Mouse (Mus musculus) CH12.LX (cell line): ENCODE measurements around the gene Igf1. TPM values are rescaled to one million over a fixed set of nuclear protein-coding genes. Genes with fewer than 3 reads are reported as not detected.

Experiments
- DNase-seq: peaks from one replicate; pipeline ENCODE4 v3.0.0-alpha.2; 2013; ENCODE audit errors: extremely low read depth
- H3K27ac ChIP-seq: 2 replicates; pipeline ENCODE4 v1.5.1; 2012; ENCODE audit warnings: low read depth, mild to moderate bottlenecking, control low read depth, moderate library complexity; ENCODE audit not compliant: insufficient read depth
- H3K27me3 ChIP-seq: replicated peaks from 2 replicates; pipeline ENCODE3; 2012; ENCODE audit warnings: inconsistent platforms
- H3K36me3 ChIP-seq, 2 experiments: replicated peaks in 1 of 2; 2 replicates each; pipeline versions ENCODE3 to v1.6.1; 2012; ENCODE audit warnings: inconsistent platforms in 1 of 2, low read length in 1 of 2, mild to moderate bottlenecking in 1 of 2, mixed read lengths in 1 of 2, moderate library complexity in 1 of 2; ENCODE audit not compliant: control insufficient read depth in 1 of 2, insufficient read depth in 1 of 2
- H3K4me1 ChIP-seq, 2 experiments: 2 replicates each; pipeline ENCODE4 v1.6.1; 2012; ENCODE audit warnings: inconsistent platforms in 1 of 2, moderate library complexity in 1 of 2; ENCODE audit not compliant: insufficient read depth in 2 of 2, control insufficient read depth in 1 of 2
- H3K4me2 ChIP-seq: 2 replicates; pipeline ENCODE4 v1.6.1; 2012; ENCODE audit warnings: low read depth, mild to moderate bottlenecking, control low read depth; ENCODE audit not compliant: poor library complexity, insufficient read depth, severe bottlenecking
- H3K4me3 ChIP-seq, 3 experiments: fragments of 150-350 bp in 1 of 3; sonication (generic) in 1 of 3; replicated peaks in 1 of 3; 2 replicates each; pipeline versions ENCODE3 to v1.5.1; 2011 to 2012; ENCODE audit warnings: low read depth in 2 of 3, low read length in 2 of 3, mild to moderate bottlenecking in 2 of 3, moderate library complexity in 2 of 3, control low read depth in 1 of 3, improper control_type of control experiment in 1 of 3, inconsistent platforms in 1 of 3, mixed read lengths in 1 of 3; ENCODE audit not compliant: poor library complexity in 1 of 3
- H3K79me2 ChIP-seq: replicated peaks from 2 replicates; pipeline ENCODE4 v1.6.1; 2012; ENCODE audit warnings: mild to moderate bottlenecking, moderate library complexity; ENCODE audit not compliant: control insufficient read depth, poor library complexity, insufficient read depth, severe bottlenecking; ENCODE audit errors: extremely low read depth
- H3K9ac ChIP-seq: 2 replicates; pipeline ENCODE4 v1.6.1; 2012; ENCODE audit warnings: low read depth, mild to moderate bottlenecking, control low read depth, moderate library complexity; ENCODE audit not compliant: insufficient read depth
- H3K9me3 ChIP-seq: replicated peaks from 2 replicates; pipeline ENCODE3; 2012; ENCODE audit warnings: low read length, inconsistent platforms, mixed read lengths
- CHD1 ChIP-seq: IDR thresholded peaks from 2 replicates; pipeline ENCODE4 v1.6.1; 2012; ENCODE audit warnings: low read depth, low read length, improper control_type of control experiment, inconsistent platforms
- ELF1 ChIP-seq: IDR thresholded peaks from 2 replicates; pipeline ENCODE4 v1.6.1; 2014; ENCODE audit warnings: low read depth, mild to moderate bottlenecking, inconsistent platforms, low read length, improper control_type of control experiment
- EP300 ChIP-seq: IDR thresholded peaks from 2 replicates; pipeline ENCODE4 v1.6.1; 2011; ENCODE audit warnings: low read length, improper control_type of control experiment
- IRF4 ChIP-seq: IDR thresholded peaks from 2 replicates; pipeline ENCODE4 v1.6.1; 2014; ENCODE audit warnings: low read depth, mild to moderate bottlenecking, inconsistent platforms, low read length, improper control_type of control experiment
- JUND ChIP-seq: conservative IDR thresholded peaks from 2 replicates; pipeline ENCODE4 v1.6.1; 2011; ENCODE audit warnings: low read depth, low read length, improper control_type of control experiment
- KAT2A ChIP-seq: IDR thresholded peaks from 2 replicates; pipeline ENCODE4 v1.6.1; 2012; ENCODE audit warnings: low read length, improper control_type of control experiment, inconsistent platforms; ENCODE audit not compliant: insufficient replicate concordance
- MAFK ChIP-seq: IDR thresholded peaks from 2 replicates; pipeline ENCODE4 v1.6.1; 2011; ENCODE audit warnings: low read length, improper control_type of control experiment; ENCODE audit not compliant: insufficient replicate concordance
- MEF2A ChIP-seq: IDR thresholded peaks from 2 replicates; pipeline ENCODE4 v1.6.1; 2014; ENCODE audit warnings: low read depth, mild to moderate bottlenecking, inconsistent platforms, low read length, improper control_type of control experiment, borderline replicate concordance
- MXI1 ChIP-seq: IDR thresholded peaks from 2 replicates; pipeline ENCODE4 v1.6.1; 2011; ENCODE audit warnings: mild to moderate bottlenecking, low read depth, low read length, improper control_type of control experiment
- NELFE ChIP-seq: IDR thresholded peaks from 2 replicates; pipeline ENCODE4 v1.6.1; 2011; ENCODE audit warnings: low read depth, low read length, improper control_type of control experiment
- PAX5 ChIP-seq: IDR thresholded peaks from 2 replicates; pipeline ENCODE4 v1.6.1; 2012; ENCODE audit warnings: low read length, inconsistent platforms, mixed read lengths
- RAD21 ChIP-seq: IDR thresholded peaks from 2 replicates; pipeline ENCODE4 v1.6.1; 2011; ENCODE audit warnings: low read depth, mild to moderate bottlenecking, low read length, improper control_type of control experiment, moderate library complexity
- UBTF ChIP-seq: IDR thresholded peaks from 2 replicates; pipeline ENCODE4 v1.6.1; 2012; ENCODE audit warnings: low read depth, mild to moderate bottlenecking, inconsistent platforms, low read length, improper control_type of control experiment, moderate library complexity
- USF1 ChIP-seq: IDR thresholded peaks from 2 replicates; pipeline ENCODE4 v1.6.1; 2014; ENCODE audit warnings: low read depth, mild to moderate bottlenecking, inconsistent platforms, low read length, improper control_type of control experiment
- ZC3H11A ChIP-seq: IDR thresholded peaks from 2 replicates; pipeline ENCODE4 v1.6.1; 2012; ENCODE audit warnings: low read depth, mild to moderate bottlenecking, inconsistent platforms, low read length, improper control_type of control experiment
- ZNF384 ChIP-seq: IDR thresholded peaks from 2 replicates; pipeline ENCODE4 v1.6.1; 2012; ENCODE audit warnings: low read depth, low read length, improper control_type of control experiment, inconsistent platforms
- dilution Hi-C: fragments of 300-500 bp; cut with MboI; formaldehyde crosslinking; loops from 2 replicates; pipeline ENCODE4 v1.14.3; 2020; ENCODE audit warnings: low sequenced_read_pairs; ENCODE audit not compliant: extremely low pct_unique_long_range_greater_than_20kb, extremely low pct_ligation_motif_present
- in situ Hi-C: fragments of 300-500 bp; cut with MboI; formaldehyde crosslinking; loops from 3 replicates; pipeline ENCODE4 v1.14.3; 2019; ENCODE audit warnings: low sequenced_read_pairs, low pct_ligation_motif_present, low pct_unique_long_range_greater_than_20kb, mixed read lengths
- polyA plus RNA-seq: library from polyadenylated mRNA; unstranded; fragments of >175 nt; gene quantifications from 2 replicates; pipeline ENCODE4 v1.2.1, GENCODE M21; 2012; ENCODE audit warnings: low read depth; ENCODE audit not compliant: insufficient read length
- total RNA-seq, 2 experiments: library from RNA; depleted of rRNA; stranded (reverse); fragments of 300-350 nt in 1 of 2; fragments of >200 nt in 1 of 2; gene quantifications; 2 replicates each; pipeline ENCODE4 v1.2.3; 2012 to 2014

Gene Igf1
- total and polyA plus RNA-seq, 3 experiments: 0.23 TPM; not detected in 2

DNA sequence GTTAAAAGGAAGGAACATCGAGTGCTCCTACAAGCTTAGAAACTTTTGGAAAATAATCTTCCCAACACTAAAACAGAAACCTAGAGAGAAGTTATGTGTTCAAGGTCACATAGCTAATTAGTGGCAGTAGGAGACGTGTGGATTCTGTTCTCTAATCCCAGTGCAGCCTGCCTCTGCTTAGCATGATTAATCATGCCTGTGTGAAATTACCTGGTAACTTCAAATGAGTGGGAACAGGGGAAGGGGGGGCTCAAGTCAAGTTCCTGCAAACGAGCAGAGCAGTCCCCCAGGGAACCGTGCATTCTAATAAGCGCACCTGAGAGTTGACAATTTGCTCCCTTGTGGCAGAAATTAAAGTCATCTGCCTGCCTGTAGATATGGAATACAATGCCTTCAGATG, 14.8 kb downstream of the Igf1 start:
- no peaks in the 10 kb centered on the region for H3K9me3 ChIP-seq
- no peak overlapping the region for H3K4me2 ChIP-seq
- no peak overlapping the region for H3K27ac ChIP-seq
- H3K4me3 ChIP-seq: no peak overlapping the region
- H3K27me3 ChIP-seq: no peaks in the 10 kb centered on the region
- in situ Hi-C loops (no loop called here), dilution Hi-C loops (no loop called here)
- no peaks in the 10 kb centered on the region for H3K4me1 ChIP-seq
- no peaks in the 10 kb centered on the region for H3K79me2 ChIP-seq
- no peaks in the 10 kb centered on the region for H3K36me3 ChIP-seq
- TF ChIP-seq ZNF384: no peak
- TF ChIP-seq IRF4: no peak
- TF ChIP-seq, all 38 proteins: peak for 0
- DNase-seq: no peak
- H3K9ac ChIP-seq: no peak overlapping the region

DNA sequence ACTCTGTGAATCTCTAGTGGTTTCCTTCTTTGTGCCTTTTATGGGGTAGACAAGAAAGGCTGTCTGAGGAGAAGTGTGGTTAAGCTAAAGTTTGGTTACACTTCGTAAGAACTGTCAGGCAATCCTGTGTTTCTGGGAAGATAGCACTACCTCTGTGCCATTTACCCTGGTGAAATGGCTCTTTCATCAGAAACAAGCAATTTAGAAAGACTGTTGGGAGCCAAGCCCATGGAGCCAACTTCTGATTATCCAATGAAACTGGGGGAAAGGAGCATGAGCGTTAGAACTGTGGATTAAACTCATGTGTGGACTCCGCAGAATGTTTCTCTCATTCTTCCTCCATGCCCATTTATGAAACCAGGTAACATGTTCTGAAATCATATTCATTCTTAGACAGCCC, 15.5 kb downstream of the Igf1 start:
- H3K27me3 ChIP-seq: no peaks in the 10 kb centered on the region
- no peak overlapping the region for H3K9ac ChIP-seq
- no peaks in the 10 kb centered on the region for H3K9me3 ChIP-seq
- H3K4me2 ChIP-seq: no peak overlapping the region
- dilution Hi-C loops: no loop called here
- H3K79me2 ChIP-seq: no peaks in the 10 kb centered on the region
- H3K27ac ChIP-seq: no peak overlapping the region
- in situ Hi-C loops: no loop called here
- no peak for DNase-seq
- no peak for TF ChIP-seq CHD1
- no peak for TF ChIP-seq KAT2A
- no peak for TF ChIP-seq ELF1
- no peak for TF ChIP-seq MAFK
- TF ChIP-seq JUND: no peak
- no peak for TF ChIP-seq PAX5
- no peak for TF ChIP-seq EP300
- no peak for TF ChIP-seq UBTF
- TF ChIP-seq ZC3H11A: no peak
- TF ChIP-seq ZNF384: no peak
- no peak for TF ChIP-seq RAD21
- TF ChIP-seq USF1: no peak
- TF ChIP-seq IRF4: no peak
- H3K4me3 ChIP-seq: no peak overlapping the region
- no peaks in the 10 kb centered on the region for H3K36me3 ChIP-seq
- no peaks in the 10 kb centered on the region for H3K4me1 ChIP-seq

DNA sequence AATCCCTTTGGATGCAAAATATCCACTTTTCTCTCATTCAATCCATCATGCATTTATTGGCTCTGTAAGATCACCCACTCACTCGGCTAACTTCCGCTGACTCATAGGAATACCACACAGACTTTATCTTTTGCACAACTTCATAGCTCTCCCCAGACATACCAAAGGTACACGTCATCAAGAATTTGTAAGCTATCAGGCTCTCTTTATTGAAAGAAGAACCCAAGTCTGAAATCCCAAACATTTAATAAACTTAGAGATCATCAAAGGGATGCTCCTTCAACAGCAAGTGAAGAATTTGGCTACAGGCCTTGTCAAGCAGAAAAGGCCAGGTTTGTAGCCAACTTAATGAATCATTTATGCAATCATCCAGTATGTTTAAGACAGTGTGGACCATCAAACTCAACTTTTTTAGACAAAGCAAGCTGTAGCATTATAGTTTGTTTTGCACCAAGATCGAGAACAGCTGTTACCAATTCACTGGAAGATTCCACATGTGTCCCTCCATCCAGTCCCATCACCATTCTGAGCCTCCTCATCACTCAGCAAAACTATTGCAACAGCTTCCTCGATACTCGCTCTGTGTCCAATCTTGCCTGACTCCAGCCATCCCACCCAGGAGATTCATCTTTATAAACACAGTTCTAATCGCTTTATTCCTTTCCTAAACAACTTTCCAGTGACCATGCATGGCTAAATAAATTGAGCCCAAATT, 22.2 kb downstream of the Igf1 start:
- in situ Hi-C loops: no loop called here
- DNase-seq: no peak
- Histone ChIP-seq H3K4me3 (no peak overlapping the region), H3K4me1 (no peaks in the 10 kb centered on the region)
- TF ChIP-seq MEF2A (no peak), EP300 (no peak), USF1 (no peak), IRF4 (no peak), MXI1 (no peak), NELFE (no peak)
- TF ChIP-seq, all 38 proteins: peak for 0
- H3K9me3 ChIP-seq: no peaks in the 10 kb centered on the region
- dilution Hi-C loops: no loop called here
- no peaks in the 10 kb centered on the region for H3K27me3 ChIP-seq
- H3K27ac ChIP-seq: no peak overlapping the region
- no peaks in the 10 kb centered on the region for H3K36me3 ChIP-seq
- H3K79me2 ChIP-seq: no peaks in the 10 kb centered on the region
- no peak overlapping the region for H3K9ac ChIP-seq
- no peak overlapping the region for H3K4me2 ChIP-seq
